Mouse (Mus musculus) layer of hippocampus, adult 11-12 months (tissue): ENCODE data around the gene Hhipl1.

Experiments
- DNase-seq: peaks from one replicate; pipeline ENCODE4 v3.0.0; 2022; ENCODE audit warnings: low spot score

Hhipl1 gene

GRCm38 (mm10) chr12:108305812-108306794 lies at the start of gene Hhipl1:
TSS of gene Hhipl1 (plus strand) at chr12:108306270.
- no peak for DNase-seq

- DNase-seq, result no peak
Measured at GRCm38 (mm10) chr12:108256734-108257133, 49.3 kb upstream of the Hhipl1 start.

DNA sequence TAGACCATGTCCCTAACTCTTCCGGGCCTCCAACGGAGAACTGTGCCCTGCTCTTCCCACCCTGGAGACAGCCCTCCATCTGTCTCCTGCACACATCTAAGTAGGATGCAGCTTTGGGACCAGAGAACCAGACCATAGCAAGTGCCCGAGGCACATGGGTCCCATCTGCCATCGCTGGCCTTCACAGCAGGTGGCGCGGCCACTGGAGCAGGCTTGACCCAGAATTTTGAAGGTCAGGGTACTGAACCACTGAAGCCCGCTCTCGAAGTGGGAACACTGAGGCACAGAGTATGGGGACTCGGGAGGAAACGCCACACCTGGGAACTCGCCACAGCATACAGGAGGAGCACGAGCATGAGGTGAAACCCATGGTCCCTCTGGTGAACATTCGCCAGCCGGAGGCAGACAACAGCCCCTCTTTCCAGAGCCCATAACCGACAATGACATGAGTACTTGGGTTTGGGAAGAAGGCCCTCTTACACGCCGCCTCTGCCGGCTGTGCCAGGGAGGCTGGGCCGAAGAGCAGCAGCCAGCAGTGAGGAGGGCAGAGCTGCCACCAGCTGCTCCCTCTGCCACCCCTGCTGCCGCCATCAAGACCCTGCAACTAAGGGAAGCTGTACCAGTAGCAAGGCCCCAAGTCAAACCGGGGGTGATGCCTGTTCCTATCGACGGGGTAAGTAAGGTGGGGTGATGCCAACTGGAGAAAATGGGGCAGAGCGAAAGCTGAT lies 46.6 kb upstream of the Hhipl1 start:
- no peak for DNase-seq

DNA sequence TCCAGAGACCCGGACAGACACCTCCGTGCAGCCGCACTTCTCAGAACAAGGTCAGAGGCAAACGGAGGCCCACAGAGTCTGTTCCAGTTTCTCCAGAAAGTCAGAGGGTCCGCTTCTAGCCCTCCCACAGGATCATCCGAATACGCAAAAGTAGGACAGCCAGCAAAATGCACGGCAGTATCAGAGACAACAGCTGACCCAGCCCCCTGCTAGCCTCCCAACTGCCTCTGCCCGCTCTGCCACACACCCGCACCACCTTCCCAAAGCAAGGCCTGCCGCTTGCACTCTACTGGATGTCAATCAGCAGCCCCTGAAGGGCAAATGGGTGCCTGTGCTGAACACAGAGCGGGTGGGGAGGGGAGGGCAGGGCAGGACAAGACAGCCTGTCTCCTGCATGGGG lies 45.1 kb upstream of the Hhipl1 start:
- DNase-seq, result no peak

DNA sequence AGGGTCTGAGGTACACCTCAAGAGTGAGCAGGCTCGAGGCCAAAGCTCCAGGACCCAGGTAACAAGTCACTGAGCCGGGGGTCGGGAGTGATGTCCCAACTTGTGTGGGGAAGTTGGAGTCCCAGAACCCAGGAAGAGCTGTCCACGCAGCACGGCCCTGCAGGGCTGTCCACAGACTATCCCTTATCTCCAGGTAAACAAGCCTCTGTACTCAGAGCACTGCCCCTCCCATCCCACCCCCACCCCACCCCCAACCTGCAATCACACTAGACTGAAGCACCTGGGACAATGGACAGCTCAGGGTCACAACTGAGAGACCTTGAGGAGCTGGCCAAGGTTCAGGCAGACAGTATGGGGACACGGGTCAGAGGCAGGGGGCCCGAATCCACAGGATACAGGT lies 41.2 kb upstream of the Hhipl1 start:
- no peak for DNase-seq

DNA sequence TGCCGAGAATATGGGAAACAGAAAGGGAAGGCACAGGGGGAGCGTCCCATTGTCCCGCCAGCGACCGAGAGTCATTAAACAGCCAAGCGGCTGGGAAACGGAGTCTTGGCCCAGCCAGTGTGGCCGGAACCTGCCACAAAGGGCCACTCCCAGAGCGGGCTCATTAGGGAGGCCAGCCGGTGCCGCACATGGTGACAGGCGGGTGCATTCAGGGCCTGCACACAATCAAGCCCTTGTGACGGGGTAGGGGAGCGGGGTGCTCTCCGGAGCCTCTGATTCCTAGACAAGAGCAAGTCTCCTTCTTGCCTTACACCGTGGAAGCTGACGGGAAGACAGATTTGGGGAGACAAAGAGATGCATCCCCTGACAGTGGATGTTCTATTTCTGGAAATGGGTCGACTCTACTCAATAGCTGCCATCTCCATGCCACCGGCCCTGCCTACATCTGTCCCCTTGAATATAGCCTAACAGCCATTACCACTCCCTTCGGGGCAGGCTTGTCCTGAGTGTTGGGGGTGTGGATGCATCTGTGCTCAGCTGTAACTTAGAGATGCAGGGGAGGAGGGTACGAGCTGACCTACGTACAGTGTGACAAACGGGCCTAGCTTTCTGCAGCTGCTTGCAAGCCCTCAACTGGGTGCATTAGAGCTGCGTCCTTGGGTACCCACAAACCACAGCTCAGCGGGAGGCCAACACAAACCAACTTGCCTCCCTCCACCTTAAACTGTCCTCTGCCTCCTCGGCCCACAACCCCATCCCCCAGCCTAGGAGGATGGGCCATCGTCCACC lies 40.0 kb upstream of the Hhipl1 start:
- DNase-seq, result no peak

GRCm38 (mm10) chr12:108267653-108268052 lies 38.4 kb upstream of the Hhipl1 start:
- DNase-seq, result no peak

DNA sequence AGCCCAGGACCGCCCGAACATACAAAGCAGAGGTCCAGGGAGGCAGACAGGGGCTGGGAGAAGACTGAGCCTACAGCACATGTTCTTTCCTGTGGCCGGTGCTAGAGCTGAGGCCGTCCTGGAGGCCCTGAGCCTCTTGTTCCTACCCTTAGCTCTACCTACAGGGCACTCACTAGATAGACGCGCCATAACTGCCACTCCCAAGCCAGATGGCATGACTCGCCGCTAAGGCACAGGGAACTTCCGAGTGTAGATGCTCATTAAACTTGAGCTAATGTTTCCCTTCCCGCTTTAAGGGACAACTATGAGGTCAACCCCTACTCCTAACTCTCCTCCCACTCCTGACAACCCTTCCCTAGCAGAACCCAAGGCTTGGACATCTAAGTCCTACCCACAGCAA lies 37.1 kb upstream of the Hhipl1 start:
- no peak for DNase-seq

GRCm38 (mm10) chr12:108269699-108270098 lies 36.4 kb upstream of the Hhipl1 start:
- DNase-seq, result no peak

- no peak for DNase-seq
Measured at GRCm38 (mm10) chr12:108270240-108270919, 35.7 kb upstream of the Hhipl1 start.

DNA sequence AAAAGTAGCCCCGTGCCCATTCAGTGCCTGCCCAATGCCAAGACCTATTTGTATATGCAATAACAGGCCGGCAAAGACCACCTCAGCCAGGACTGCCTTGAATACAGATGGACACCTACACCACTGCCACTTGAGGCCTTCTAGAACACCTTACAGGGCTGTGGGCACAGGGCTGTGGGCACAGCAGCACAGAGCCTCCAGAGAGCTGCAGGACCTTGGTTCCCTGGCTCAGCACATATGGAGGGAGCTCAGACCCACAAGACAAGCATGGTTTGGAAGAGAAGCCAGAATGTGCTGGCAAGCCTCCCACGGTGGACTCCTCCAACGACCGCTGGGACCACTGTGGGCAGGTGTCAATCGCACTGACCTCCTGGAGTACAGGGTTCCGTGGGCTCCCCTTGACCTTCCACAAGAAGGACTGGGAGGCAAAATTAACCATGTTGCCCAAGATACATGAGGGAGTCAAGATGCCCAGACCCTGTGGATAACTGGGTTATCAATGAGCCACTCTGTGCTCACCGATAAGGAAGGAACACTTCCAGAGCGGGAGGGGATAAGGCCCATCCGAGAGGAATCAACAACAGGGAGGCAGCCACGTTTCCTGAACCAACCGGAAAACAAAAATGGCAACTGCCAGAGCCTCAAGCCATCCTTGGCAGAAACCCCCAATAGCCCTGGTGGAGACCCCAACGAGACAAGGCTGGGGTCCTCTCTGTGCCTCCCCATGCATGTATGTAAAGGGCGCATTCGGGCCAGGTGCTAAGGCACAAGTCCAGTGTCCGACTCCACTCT lies 34.5 kb upstream of the Hhipl1 start:
- DNase-seq, result no peak

- DNase-seq, result no peak
Measured at GRCm38 (mm10) chr12:108272143-108272635, 33.9 kb upstream of the Hhipl1 start.

GRCm38 (mm10) chr12:108273466-108274312 lies 32.4 kb upstream of the Hhipl1 start:
- no peak for DNase-seq

DNA sequence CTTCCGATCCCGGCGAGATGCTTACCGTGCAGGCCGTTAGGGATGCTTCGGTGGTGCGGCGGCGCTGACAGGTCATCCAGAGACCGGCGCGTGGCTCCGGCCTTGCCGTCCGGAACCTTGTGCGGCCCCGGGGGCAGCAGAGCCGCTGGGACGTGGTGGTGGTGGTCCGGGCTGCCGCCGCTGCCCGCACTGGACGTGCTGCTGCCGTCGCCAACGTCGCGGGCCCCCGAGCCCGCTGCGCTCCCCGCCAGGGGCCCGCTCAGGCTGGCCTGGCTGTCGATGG lies 31.8 kb upstream of the Hhipl1 start:
- no peak for DNase-seq

- no peak for DNase-seq
Measured at GRCm38 (mm10) chr12:108274661-108275507, 31.2 kb upstream of the Hhipl1 start, which contains the start of gene Ccdc85c. TSS of gene Ccdc85c (minus strand) at chr12:108275425.

DNA sequence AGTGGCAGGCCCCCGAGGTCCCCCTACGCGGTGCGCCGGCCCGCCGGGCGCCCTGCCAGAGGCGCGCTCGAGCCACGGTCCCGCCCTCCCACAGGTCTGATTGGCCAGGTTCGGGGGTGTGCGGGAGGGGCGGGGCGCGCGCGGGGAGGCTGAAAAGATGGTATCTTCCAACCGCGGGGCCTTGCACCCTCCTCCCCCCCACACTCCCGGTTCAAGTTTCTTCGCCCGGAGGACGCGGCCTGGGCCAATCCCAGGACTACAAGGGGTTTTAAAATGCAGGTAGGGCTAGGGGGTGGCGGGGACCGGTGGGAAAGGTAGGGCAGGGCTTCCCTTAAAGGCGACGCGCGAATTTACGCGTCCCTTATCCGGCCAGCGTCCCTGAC lies 30.6 kb upstream of the Hhipl1 start:
- peak; percentile 97 for DNase-seq

GRCm38 (mm10) chr12:108275920-108276822 lies 29.9 kb upstream of the Hhipl1 start:
- DNase-seq, result peak; percentile 44

DNA sequence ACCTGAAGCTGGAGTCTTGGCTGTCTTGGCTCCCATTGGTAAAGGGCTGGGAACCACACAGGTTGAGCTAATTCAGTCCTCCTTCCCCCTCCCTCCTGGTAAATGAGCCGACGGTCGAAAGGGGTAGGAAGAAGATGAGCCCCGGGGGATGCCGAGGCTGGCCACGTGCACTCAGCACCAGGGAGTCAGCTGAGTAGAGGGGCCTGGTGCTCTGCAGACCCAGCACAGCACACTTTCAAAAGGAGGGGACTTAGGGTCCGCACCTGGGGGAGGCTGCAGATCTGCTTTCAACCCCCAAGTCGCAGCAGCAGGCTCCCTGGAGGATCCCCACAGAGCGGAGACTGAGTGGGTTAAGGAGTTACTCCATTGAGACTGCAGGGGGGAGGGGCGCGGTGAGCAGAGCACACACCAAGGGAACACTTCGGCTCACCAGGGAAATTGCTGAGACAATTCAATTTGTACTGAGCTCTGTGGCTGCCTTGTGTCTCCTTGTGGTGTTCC lies 28.7 kb upstream of the Hhipl1 start:
- no peak for DNase-seq
